Mouse (Mus musculus): Measurements from ENCODE around the gene Pou2f1.

DNA sequence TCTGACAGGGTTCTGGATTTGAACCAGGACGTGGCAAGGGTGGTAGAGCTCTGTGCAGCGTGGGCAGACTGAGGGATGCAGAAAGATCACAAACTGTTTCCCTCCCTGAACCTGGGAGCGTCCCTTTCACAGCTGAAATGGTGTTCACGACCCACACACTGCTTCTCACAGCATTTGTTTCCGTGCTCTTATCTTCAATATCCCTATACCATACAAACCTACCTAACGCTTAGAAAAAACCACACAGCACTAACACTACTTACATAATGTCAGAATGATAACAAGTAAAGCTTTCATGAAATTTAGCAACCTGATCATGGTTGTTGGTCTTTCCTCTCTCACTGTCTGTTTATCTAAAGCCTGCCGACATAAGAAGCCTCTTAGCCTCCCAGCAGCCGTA is 133.8 kb downstream of the Pou2f1 start:
- TF ChIP-seq POLR2A (IDR thresholded peaks at IDR 0.05; ENCODE audit: insufficient read depth, low read length): no peak
- no peak for TF ChIP-seq CTCF (IDR thresholded peaks at IDR 0.05; ENCODE audit: low read depth, low read length)
